In genomic region chr1:173398323-173398970, GRCm38 (mm10) we compare ENCODE assay signal across 8 mouse cellular contexts. TPM values are rescaled to one million over a fixed set of nuclear protein-coding genes. Genes with fewer than 3 reads are reported as not detected.
DNase-seq lines count a peak whose midpoint lies in the region; ATAC-seq and TF ChIP-seq lines count a peak whose summit lies in the region.

No protein-coding gene starts in this region.

- TF ChIP-seq POLR2A in lung, adult 2 months (IDR thresholded peaks at IDR 0.05; ENCODE audit: borderline replicate concordance, extremely low read depth, low read depth, low read length): no peak

- intact Hi-C loops in heart, postnatal 10 days (cut with DNase I): loop anchor here (2.0 to 10.0 kb wide), 4 partner anchors 74 to 988 kb away; partner anchors contain the start of gene Dusp23

- peak; percentile 32; the same call in 1 of the 2 replicates for TF ChIP-seq CTCF in lung, adult 2 months (IDR thresholded peaks at IDR 0.05; ENCODE audit: insufficient read depth, low read length)

- no peaks in the 10 kb centered on the region for H3K4me1 ChIP-seq in lung, adult 2 months (ENCODE audit: control insufficient read depth, insufficient read depth, low read length)

- no peak overlapping the region for H3K4me3 ChIP-seq in lung, adult 2 months (replicated peaks; ENCODE audit: extremely low read depth, low read depth, low read length)

- 28% methylated on average over 3 of the region's 3 CpGs for WGBS in lung, adult 2 months

- ATAC-seq in activated CD4-positive, CD25-positive, alpha-beta regulatory T cell, adult 4 months: peak; percentile 87

- peak; percentile 51 to 73 for DNase-seq in CD8-positive naive resting alpha-beta T cell, adult 2 months (ENCODE audit: low read depth in 2 of 2, low spot score in 2 of 2)
- peak; percentile 82 for DNase-seq in embryo, embryonic 10 days (ENCODE audit: low spot score)
- peak; percentile 57 to 80 for DNase-seq in heart, postnatal 10 days
- DNase-seq in layer of hippocampus, adult 8-10 months (ENCODE audit: low spot score in 2 of 2): peak; percentile 35 to 75
- DNase-seq in lung, adult 2 months: peak; percentile 55
- peak; percentile 48 for DNase-seq in ovary, postnatal 14 days (ENCODE audit: low spot score)
- DNase-seq in urinary bladder, adult 2 months (ENCODE audit: low spot score): peak; percentile 29

RNA-seq across cellular contexts. Expression of gene Cadm3, which starts 31.0 kb away (rescaled TPM):
- polyA plus RNA-seq in activated CD4-positive, CD25-positive, alpha-beta regulatory T cell, adult 4 months (2017; shearing (Covaris generic)): not detected
- total RNA-seq in heart, postnatal 10 days (2021): 1 to 10 TPM; 2.5 TPM
- 100 to 1,000 TPM; 350 to 406 (median 381) TPM for total RNA-seq in layer of hippocampus, adult 8-10 months (2022)
- polyA plus RNA-seq in lung, adult 2 months (2012; rRNA removed): 1.6 and 3.6 TPM in 2 replicates
- polyA plus RNA-seq in urinary bladder, adult 2 months (2012; rRNA removed): 34.3 and 36.2 TPM in 2 replicates

RNA-seq across cellular contexts. Expression of gene Aim2, which starts 47.8 kb away (rescaled TPM):
- polyA plus RNA-seq in activated CD4-positive, CD25-positive, alpha-beta regulatory T cell, adult 4 months (2017; shearing (Covaris generic)): 10 to 100 TPM; 40.0 to 50.8 TPM
- total RNA-seq in heart, postnatal 10 days (2021): 1 to 10 TPM; 1.3 to 1.5 TPM
- 10 to 100 TPM in 1 of 4 experiments, 1 to 10 TPM in 3; 1.8 to 12.4 (median 5.1) TPM for total RNA-seq in layer of hippocampus, adult 8-10 months (2022)
- polyA plus RNA-seq in lung, adult 2 months (2012; rRNA removed): 2.8 and 5.1 TPM in 2 replicates
- polyA plus RNA-seq in urinary bladder, adult 2 months (2012; rRNA removed): 3.7 and 6.6 TPM in 2 replicates

Comparison
In these comparisons a context has a peak if more than half of its experiments do, and no peak if none do; other contexts are left out.
1. DNase-seq: peak in every context shown above with its lines; median percentile 82 in embryo, embryonic 10 days; 68 in heart, postnatal 10 days; 62 in CD8-positive naive resting alpha-beta T cell, adult 2 months; 55 in layer of hippocampus, adult 8-10 months; 55 in lung, adult 2 months; 48 in ovary, postnatal 14 days; 29 in urinary bladder, adult 2 months.